Mouse (Mus musculus) MEL (cell line): Measurements from ENCODE around the gene Bcat1. TPM values are rescaled to one million over a fixed set of nuclear protein-coding genes. Genes with fewer than 3 reads are reported as not detected.

ENCODE experiments used
- DNase-seq: peaks from one replicate; pipeline ENCODE4 v3.0.0; 2011; ENCODE audit warnings: low read depth, low spot score
- H3K27ac ChIP-seq: 2 replicates; pipeline ENCODE4 v1.5.1; 2012; ENCODE audit warnings: low read depth, mild to moderate bottlenecking, control low read depth, low read length, moderate library complexity; ENCODE audit not compliant: control insufficient read depth
- H3K27me3 ChIP-seq, 2 experiments: fragments of 150-350 bp in 1 of 2; sonication (generic) in 1 of 2; 2 replicates each; pipeline ENCODE4 v1.6.1; 2012; ENCODE audit warnings: low read length in 2 of 2, mild to moderate bottlenecking in 2 of 2, improper control_type of control experiment in 1 of 2, moderate library complexity in 1 of 2; ENCODE audit not compliant: insufficient read depth in 2 of 2, control insufficient read depth in 1 of 2
- H3K36me3 ChIP-seq, 2 experiments: 2 replicates each; pipeline ENCODE4 v1.6.1; 2012 to 2014; ENCODE audit warnings: low read length in 2 of 2, improper control_type of control experiment in 1 of 2, inconsistent platforms in 1 of 2, mild to moderate bottlenecking in 1 of 2; ENCODE audit not compliant: insufficient read depth in 2 of 2, control insufficient read depth in 1 of 2
- H3K4me1 ChIP-seq, 2 experiments: fragments of 150-350 bp in 1 of 2; sonication (generic) in 1 of 2; 2 replicates each; pipeline ENCODE4 v1.6.1; 2012; ENCODE audit warnings: low read length in 2 of 2, improper control_type of control experiment in 1 of 2, mild to moderate bottlenecking in 1 of 2; ENCODE audit not compliant: insufficient read depth in 2 of 2, control insufficient read depth in 1 of 2
- H3K4me3 ChIP-seq, 2 experiments: fragments of 150-350 bp in 1 of 2; sonication (generic) in 1 of 2; 2 replicates each; pipeline ENCODE4 v1.5.1; 2012; ENCODE audit warnings: low read depth in 2 of 2, low read length in 2 of 2, mild to moderate bottlenecking in 2 of 2, moderate library complexity in 2 of 2, control low read depth in 1 of 2, improper control_type of control experiment in 1 of 2; ENCODE audit not compliant: control insufficient read depth in 1 of 2, insufficient read depth in 1 of 2
- H3K79me2 ChIP-seq: 2 replicates; pipeline ENCODE4 v1.6.1; 2012; ENCODE audit warnings: mild to moderate bottlenecking, low read length, moderate library complexity; ENCODE audit not compliant: control insufficient read depth, poor library complexity, insufficient read depth
- H3K9ac ChIP-seq: 2 replicates; pipeline ENCODE4 v1.6.1; 2012; ENCODE audit warnings: low read depth, mild to moderate bottlenecking, control low read depth, low read length, moderate library complexity; ENCODE audit not compliant: control insufficient read depth, poor library complexity, severe bottlenecking
- H3K9me3 ChIP-seq: fragments of 150-350 bp; sonication (generic); replicated peaks from 2 replicates; pipeline ENCODE4 v1.6.1; 2012; ENCODE audit warnings: mild to moderate bottlenecking, low read length, improper control_type of control experiment, moderate library complexity; ENCODE audit not compliant: insufficient read depth
- CHD2 ChIP-seq: IDR thresholded peaks from 2 replicates; pipeline ENCODE4 v1.6.1; 2011; ENCODE audit warnings: low read length, improper control_type of control experiment
- CTCF ChIP-seq, 3 experiments: IDR thresholded peaks in 2 of 3; conservative IDR thresholded peaks in 1 of 3; 2 replicates each; pipeline ENCODE4 v1.5.1; 2011 to 2012; ENCODE audit warnings: low read length in 3 of 3, low read depth in 2 of 3, mild to moderate bottlenecking in 2 of 3, improper control_type of control experiment in 1 of 3, inconsistent platforms in 1 of 3, mixed read lengths in 1 of 3, moderate library complexity in 1 of 3; ENCODE audit not compliant: control insufficient read depth in 1 of 3, insufficient read depth in 1 of 3, poor library complexity in 1 of 3, severe bottlenecking in 1 of 3
- EP300 ChIP-seq, 2 experiments: IDR thresholded peaks; 2 replicates each; pipeline ENCODE4 v1.6.1; 2011; ENCODE audit warnings: improper control_type of control experiment in 2 of 2, low read length in 2 of 2, low read depth in 1 of 2, mild to moderate bottlenecking in 1 of 2
- ETS1 ChIP-seq: IDR thresholded peaks from 2 replicates; pipeline ENCODE4 v1.6.1; 2012; ENCODE audit warnings: low read depth, mild to moderate bottlenecking, inconsistent platforms, low read length, improper control_type of control experiment, moderate library complexity
- GATA1 ChIP-seq: IDR thresholded peaks from 2 replicates; pipeline ENCODE4 v1.6.1; 2011; ENCODE audit warnings: low read depth, low read length, improper control_type of control experiment
- MXI1 ChIP-seq: IDR thresholded peaks from 2 replicates; pipeline ENCODE4 v1.6.1; 2011; ENCODE audit warnings: mild to moderate bottlenecking, low read depth, low read length, improper control_type of control experiment
- MYB ChIP-seq: IDR thresholded peaks from 2 replicates; pipeline ENCODE4 v1.6.1; 2011; ENCODE audit warnings: mild to moderate bottlenecking, low read depth, low read length, improper control_type of control experiment
- NELFE ChIP-seq: IDR thresholded peaks from 2 replicates; pipeline ENCODE4 v1.6.1; 2011; ENCODE audit warnings: low read depth, low read length, improper control_type of control experiment
- POLR2AphosphoS2 ChIP-seq: IDR thresholded peaks from 2 replicates; pipeline ENCODE4 v1.6.1; 2011; ENCODE audit warnings: low read length, improper control_type of control experiment
- POLR2AphosphoS5 ChIP-seq: IDR thresholded peaks from 2 replicates; pipeline ENCODE4 v1.6.1; 2012; ENCODE audit warnings: low read depth, borderline replicate concordance, mild to moderate bottlenecking, inconsistent platforms, low read length, moderate library complexity, mixed read lengths
- RCOR1 ChIP-seq: IDR thresholded peaks from 2 replicates; pipeline ENCODE4 v1.6.1; 2012; ENCODE audit warnings: low read depth, mild to moderate bottlenecking, inconsistent platforms, low read length, improper control_type of control experiment
- USF1 ChIP-seq: IDR thresholded peaks from 2 replicates; pipeline ENCODE4 v1.6.1; 2014; ENCODE audit warnings: low read depth, mild to moderate bottlenecking, inconsistent platforms, low read length, improper control_type of control experiment, moderate library complexity
- USF2 ChIP-seq, 2 experiments: IDR thresholded peaks; 2 replicates each; pipeline ENCODE4 v1.6.1; 2011 to 2012; ENCODE audit warnings: improper control_type of control experiment in 2 of 2, low read length in 2 of 2, borderline replicate concordance in 1 of 2, inconsistent platforms in 1 of 2, low read depth in 1 of 2, mild to moderate bottlenecking in 1 of 2; ENCODE audit not compliant: insufficient read depth in 1 of 2
- ZC3H11A ChIP-seq: IDR thresholded peaks from 2 replicates; pipeline ENCODE4 v1.6.1; 2012; ENCODE audit warnings: low read depth, mild to moderate bottlenecking, inconsistent platforms, low read length, improper control_type of control experiment
- ZMIZ1 ChIP-seq: IDR thresholded peaks from 2 replicates; pipeline ENCODE4 v1.6.1; 2012; ENCODE audit warnings: low read depth, mild to moderate bottlenecking, inconsistent platforms, low read length, improper control_type of control experiment, moderate library complexity
- ZNF384 ChIP-seq: IDR thresholded peaks from 2 replicates; pipeline ENCODE4 v1.6.1; 2012; ENCODE audit warnings: low read depth, mild to moderate bottlenecking, inconsistent platforms, low read length, improper control_type of control experiment
- polyA plus RNA-seq, 2 experiments: library from polyadenylated mRNA; stranded (reverse) in 1 of 2; unstranded in 1 of 2; fragments of >175 nt in 1 of 2; fragments of >200 nt in 1 of 2; gene quantifications; 2 replicates each; pipeline versions ENCODE4 v1.2.1 to v1.2.4; 2012; ENCODE audit warnings: low replicate concordance in 2 of 2, low read depth in 1 of 2; ENCODE audit not compliant: insufficient read length in 2 of 2, insufficient read depth in 1 of 2, missing spikeins in 1 of 2
- total RNA-seq: library from RNA; depleted of rRNA; stranded (reverse); fragments of 300-350 nt; gene quantifications from 2 replicates; pipeline ENCODE4 v1.2.3, GENCODE M21; 2012

The Bcat1 gene
- total and polyA plus RNA-seq, 3 experiments: not detected

DNA sequence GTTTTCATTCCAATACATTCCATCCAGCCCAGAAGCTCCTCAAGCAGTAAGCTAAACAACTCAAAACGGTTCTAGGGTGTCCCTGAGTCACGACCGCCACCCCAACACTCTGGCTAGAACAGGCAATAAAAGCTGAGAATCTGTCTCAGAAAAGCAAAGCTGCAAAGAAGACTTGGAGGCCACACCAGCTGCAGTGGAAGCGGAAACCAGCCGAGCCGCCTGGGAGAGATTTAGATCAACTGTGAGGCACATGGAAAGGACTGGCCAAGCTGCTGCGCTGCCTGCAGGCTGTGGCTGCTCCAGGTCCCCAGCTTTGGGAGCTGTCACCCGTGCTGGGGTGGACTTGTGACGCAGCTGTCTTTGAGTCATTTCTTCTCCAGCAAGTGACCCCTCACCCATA, 45.4 kb downstream of the Bcat1 start:
- Histone ChIP-seq H3K9ac (no peak overlapping the region), H3K4me3 (no peak overlapping the region), H3K36me3 (no peaks in the 10 kb centered on the region), H3K27me3 (no peaks in the 10 kb centered on the region), H3K27ac (no peak overlapping the region), H3K79me2 (no peaks in the 10 kb centered on the region), H3K9me3 (no peaks in the 10 kb centered on the region), H3K4me1 (no peaks in the 10 kb centered on the region)
- no peak for TF ChIP-seq MYB
- TF ChIP-seq USF2 (IDR thresholded peaks at IDR 0.05; ENCODE audit: borderline replicate concordance in 1 of 2, insufficient read depth in 1 of 2, low read depth in 1 of 2, low read length in 2 of 2): no peak
- no peak for TF ChIP-seq ETS1
- no peak for TF ChIP-seq CHD2
- TF ChIP-seq ZMIZ1: no peak
- no peak for TF ChIP-seq CTCF (IDR thresholded peaks at IDR 0.05 in 2 of 3, conservative IDR thresholded peaks at IDR 0.05 in 1 of 3; ENCODE audit: control insufficient read depth in 1 of 3, insufficient read depth in 1 of 3, low read depth in 2 of 3, low read length in 3 of 3, poor library complexity in 1 of 3, severe bottlenecking in 1 of 3)
- no peak for TF ChIP-seq POLR2AphosphoS5
- TF ChIP-seq USF1: no peak
- no peak for DNase-seq

DNA sequence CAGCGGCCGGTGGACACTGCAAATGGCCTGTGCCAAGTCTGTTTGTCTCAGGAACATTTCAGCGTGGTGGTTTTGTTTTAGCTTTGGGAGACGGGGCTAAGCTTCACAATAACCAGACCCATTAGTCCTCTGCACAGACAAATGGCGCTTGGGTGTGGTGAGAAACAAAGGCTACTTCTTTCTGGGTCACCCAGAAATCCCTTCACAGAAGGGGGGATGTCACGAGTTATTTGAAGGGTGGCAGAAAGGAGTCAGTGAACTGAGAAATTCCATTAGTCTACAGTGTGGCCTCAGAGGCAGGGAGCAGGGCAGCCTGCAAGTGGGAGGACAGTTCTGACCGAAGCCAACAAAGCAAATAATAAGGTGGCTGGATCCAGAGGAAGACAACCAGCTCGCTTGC, 52.0 kb downstream of the Bcat1 start:
- DNase-seq: no peak
- Histone ChIP-seq H3K9ac (no peak overlapping the region), H3K4me1 (no peaks in the 10 kb centered on the region), H3K36me3 (no peaks in the 10 kb centered on the region), H3K4me3 (no peak overlapping the region), H3K27me3 (no peaks in the 10 kb centered on the region), H3K79me2 (no peaks in the 10 kb centered on the region), H3K27ac (no peak overlapping the region), H3K9me3 (no peaks in the 10 kb centered on the region)
- TF ChIP-seq MXI1 (no peak), GATA1 (no peak), EP300 (IDR thresholded peaks at IDR 0.05; ENCODE audit: low read depth in 1 of 2, low read length in 2 of 2) (no peak), RCOR1 (no peak), MYB (no peak), NELFE (no peak), CHD2 (no peak), POLR2AphosphoS2 (no peak), ZMIZ1 (no peak), ZNF384 (no peak), ZC3H11A (no peak), USF1 (no peak)
